Mouse (Mus musculus): ENCODE data around the gene Ergic1.

DNA sequence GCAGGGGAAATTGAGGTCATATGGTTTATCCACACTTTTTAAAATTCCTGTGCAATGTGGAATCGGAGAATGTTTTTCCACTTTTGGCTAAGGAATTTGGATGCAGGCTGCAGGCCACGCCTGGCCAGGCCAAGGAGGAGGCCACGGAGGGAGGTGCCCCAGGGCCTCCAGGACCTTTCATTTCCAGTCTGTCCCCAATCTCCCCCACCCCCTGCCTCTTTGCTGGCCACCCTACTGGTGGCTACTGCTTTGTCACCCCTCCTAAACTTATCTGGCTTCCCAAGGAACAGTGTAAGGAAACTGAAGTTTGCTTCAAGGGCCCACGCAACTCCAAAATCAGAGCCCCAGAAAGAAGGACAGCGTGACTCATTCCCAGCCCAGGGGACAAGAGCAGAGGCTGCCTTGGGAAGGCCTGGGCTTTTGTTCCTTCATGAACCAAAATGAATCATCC lies 31.5 kb upstream of the Ergic1 start:
- TF ChIP-seq CTCF (IDR thresholded peaks at IDR 0.05; ENCODE audit: low read depth) (no peak), EP300 (IDR thresholded peaks at IDR 0.05; ENCODE audit: low read depth) (no peak)
